8 mouse cellular contexts compared by ENCODE assay signal in genomic region chr5:73491837-73492720, GRCm38 (mm10). TPM values are rescaled to one million over a fixed set of nuclear protein-coding genes. Genes with fewer than 3 reads are reported as not detected.
DNase-seq lines count a peak whose midpoint lies in the region; ATAC-seq lines count a peak whose summit lies in the region.

No protein-coding gene starts in this region.

- peak; percentile 66 for ATAC-seq in megakaryocyte progenitor cell, adult 5-6 weeks (replicated peaks; ENCODE audit: poor library complexity)

- peak; percentile 86 for DNase-seq in T-cell, adult 2 months (ENCODE audit: low spot score)
- peak; percentile 89 to 91 for DNase-seq in cerebellum, postnatal 25 days
- peak; percentile 73 to 80 for DNase-seq in gastrocnemius, adult 8-10 months (ENCODE audit: low spot score in 2 of 2)
- DNase-seq in induced T-regulatory cell, adult 2 months (ENCODE audit: low read depth) = peak; percentile 80
- DNase-seq in left cerebral cortex, adult 9 months (ENCODE audit: low spot score in 2 of 2) = peak; percentile 79 to 93
- peak; percentile 91 for DNase-seq in right cerebral cortex, postnatal 14 days
- DNase-seq in urinary bladder, postnatal 36 days (ENCODE audit: low spot score in 2 of 2) = peak; percentile 77 to 88

RNA-seq across cellular contexts. Expression of gene Dcun1d4, which starts 11.3 kb away (rescaled TPM):
- total RNA-seq in gastrocnemius, adult 8-10 months (2022) = 10 to 100 TPM in 3 of 4 experiments, 1 to 10 TPM in 1; 6.9 to 11.6 (median 10.1) TPM
- total RNA-seq in megakaryocyte progenitor cell, adult 5-6 weeks (2015) = 3.5 and 11.1 TPM in 2 replicates
- 6.6 and 19.9 TPM in 2 replicates for total RNA-seq in megakaryocyte progenitor cell, adult 5-6 weeks (2017)

Comparison
In these comparisons a context has a peak if more than half of its experiments do, and no peak if none do; other contexts are left out.
1. Peak in every context shown above with its lines: DNase-seq and ATAC-seq.